Mouse (Mus musculus): ENCODE results near the gene Omt2b.
A peak's percentile ranks its signal among the peaks of the same experiment; 100 is the strongest.
"Not testable (repeated sequence)": the region's sequence is repeated elsewhere in the genome, so short reads cannot be mapped to it uniquely, and the experiment has no call there.

The Omt2b gene

DNA sequence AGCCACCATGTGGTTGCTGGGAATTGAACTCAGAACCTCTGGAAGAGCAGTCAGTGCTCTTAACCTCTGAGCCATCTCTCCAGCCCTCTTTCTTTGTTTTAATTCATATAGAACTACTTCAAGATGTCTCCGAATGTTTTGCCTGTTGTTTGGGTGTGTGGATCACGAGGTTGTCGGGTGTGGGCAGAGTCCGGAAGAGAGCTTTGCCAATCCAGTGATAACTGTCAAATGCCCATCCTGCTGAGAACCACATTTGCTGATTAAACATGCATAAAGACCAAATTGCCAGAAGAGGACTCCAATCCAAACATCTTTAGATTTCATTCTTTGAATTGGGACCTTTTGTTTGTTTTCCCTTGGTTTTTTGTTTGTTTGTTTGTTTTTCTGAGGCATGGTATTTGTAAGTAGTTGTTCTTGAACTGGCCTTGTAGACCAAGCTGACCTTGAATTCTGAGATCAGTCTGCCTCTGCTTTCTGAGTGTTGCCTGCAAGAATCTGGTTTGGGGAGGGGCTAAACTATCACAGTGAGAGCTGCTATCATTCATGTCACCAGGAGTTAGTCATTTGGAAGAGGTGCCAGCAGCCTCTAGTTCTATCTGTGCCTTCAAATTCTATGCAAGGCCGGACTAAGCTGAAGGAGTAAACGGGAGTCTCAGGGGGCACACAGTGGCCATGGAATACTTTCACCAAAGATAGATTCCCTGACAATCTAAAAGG is 24.3 kb downstream of the Omt2b start:
- no peak for DNase-seq (ENCODE audit: low spot score in 2 of 2)

DNA sequence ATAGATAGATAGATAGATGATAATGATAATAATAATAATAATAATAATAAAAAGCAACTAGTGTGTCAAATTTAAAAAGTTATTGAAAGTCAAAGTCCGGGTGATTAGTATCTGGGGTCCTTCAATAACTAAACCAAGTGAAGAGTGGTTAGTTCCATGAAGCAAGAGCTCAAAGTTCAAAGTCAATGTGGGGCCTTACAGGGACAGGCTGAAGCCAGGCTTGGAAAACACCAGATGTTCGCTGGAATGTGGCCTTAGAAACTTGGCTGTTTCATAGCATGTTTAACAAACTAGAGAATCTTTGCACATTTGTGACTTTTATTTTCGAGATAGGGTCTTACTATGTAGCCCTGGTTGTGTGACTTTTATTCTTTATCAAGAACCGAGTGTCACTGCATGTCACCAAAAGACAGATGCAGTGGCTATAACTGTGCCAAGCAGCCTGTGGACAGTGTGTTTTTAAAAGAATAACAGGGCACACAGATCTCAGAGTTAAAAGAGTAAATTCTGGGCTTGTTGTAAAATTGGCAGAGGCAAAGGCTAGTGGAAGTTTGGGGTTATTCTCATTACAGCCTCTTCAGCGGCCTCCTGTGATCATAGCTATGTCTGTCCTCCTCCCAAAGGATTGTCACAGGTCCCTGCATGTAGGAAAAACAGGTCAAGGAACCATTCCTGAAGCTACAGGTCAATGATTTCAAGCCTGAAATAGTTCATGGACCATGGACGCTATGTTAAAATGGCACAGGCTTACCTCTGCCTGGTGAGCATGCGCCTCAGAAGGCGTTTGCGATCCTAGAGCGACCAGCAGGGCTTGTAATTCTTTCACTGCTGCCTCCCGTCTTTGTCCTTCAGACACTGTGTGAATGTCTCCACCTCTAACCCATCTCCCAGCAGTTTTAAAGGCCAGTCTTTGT is 27.5 kb downstream of the Omt2b start:
- DNase-seq (ENCODE audit: low spot score in 2 of 2): no peak

DNA sequence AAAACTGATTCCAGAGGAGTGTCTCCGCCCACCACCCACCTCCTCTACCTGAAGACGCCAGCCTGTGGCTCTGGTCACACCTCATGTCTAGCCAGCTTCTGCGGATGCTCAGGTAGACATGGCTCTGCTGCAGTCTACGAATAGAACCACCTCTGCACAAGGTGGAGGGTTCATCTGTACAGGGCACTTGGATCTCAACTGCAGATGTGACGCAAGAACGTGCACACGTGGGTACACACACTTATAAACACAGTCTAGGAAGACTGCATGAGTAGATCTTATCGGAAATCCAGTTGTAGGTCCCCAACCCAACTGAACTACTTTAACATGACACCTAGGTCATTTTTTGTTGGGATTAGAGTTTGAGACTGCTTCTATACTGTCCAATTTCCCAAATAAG is 28.2 kb downstream of the Omt2b start, which contains the start of gene Gsta2:
Gene Gsta2 (minus strand): TSS at position 178 of the 400 bp plus-strand sequence.
- no peak for DNase-seq (ENCODE audit: low spot score in 2 of 2)

DNA sequence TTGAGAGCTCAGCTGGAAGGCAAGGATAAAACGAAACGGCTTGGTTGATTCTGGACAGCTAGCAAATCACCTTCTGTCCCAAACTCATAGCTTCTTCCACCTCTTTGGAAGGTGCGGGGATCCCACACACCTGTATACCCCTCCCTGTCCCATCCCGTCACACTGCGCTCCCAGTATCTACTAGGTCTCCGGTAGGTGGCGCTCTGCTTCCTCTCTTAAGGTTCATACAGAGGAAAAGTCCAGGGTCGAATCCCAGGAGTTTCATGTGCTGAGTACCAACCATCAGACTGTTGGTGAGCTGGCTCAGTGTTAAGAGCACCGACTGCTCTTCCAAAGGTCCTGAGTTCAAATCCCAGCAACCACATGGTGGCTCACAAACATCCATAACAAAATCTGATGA is 30.7 kb downstream of the Omt2b start:
- DNase-seq (ENCODE audit: low spot score in 2 of 2): peak; percentile 5 to 18

DNA sequence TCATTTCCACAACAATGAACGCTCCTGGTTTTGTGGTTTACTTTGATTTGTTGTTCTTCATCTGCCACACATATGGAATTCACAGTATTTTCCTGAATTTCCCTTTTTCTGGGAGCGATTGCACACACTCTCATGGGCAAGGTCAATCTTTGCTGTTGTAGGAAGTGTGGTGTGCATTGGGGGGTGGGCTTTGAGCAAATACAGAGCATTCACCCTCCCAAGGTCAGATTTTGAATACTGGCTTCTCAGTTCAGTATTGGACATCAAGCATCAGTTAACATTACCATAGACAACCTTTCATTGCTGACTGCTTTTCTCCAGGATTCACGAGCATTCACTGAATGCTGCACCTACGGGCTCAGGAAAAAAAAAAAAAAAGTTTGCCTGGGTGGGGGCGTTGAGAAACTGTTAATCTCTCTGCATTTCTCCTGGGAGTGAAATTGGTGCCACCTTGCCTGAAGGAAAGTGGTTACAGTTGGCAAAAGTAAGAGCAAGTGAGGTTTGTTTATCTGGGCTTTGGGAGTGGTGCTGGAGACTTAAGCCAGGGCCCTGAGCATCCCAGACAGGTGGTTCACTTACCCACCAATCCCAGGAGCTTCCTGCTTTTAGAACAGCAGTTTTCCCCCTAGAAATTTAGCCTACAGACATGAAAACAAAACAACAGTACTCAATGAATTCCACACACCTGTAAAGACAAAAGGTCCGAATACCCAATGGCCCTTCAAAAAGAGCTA is 32.5 kb downstream of the Omt2b start:
- DNase-seq (ENCODE audit: low spot score in 2 of 2): no peak

DNA sequence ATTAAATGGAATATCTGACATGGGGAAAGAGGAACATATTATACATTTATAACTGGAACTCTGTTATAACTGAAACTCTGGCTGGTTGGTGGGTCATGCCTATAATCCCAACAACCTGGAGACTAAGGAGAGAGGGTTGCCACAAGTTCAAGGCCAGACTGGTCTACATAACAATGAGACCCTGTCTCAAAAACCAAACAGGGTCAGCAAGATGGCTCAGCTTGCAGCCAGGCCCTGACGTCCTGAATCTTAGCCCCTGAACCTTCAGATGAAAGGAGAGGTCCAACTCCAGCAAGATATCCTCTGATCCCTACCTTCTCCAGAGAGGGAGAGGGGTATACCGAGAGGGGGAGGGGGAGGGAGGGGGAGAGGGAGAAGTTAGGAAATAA is 33.1 kb downstream of the Omt2b start:
- no peak for DNase-seq (ENCODE audit: low spot score in 2 of 2)

DNA sequence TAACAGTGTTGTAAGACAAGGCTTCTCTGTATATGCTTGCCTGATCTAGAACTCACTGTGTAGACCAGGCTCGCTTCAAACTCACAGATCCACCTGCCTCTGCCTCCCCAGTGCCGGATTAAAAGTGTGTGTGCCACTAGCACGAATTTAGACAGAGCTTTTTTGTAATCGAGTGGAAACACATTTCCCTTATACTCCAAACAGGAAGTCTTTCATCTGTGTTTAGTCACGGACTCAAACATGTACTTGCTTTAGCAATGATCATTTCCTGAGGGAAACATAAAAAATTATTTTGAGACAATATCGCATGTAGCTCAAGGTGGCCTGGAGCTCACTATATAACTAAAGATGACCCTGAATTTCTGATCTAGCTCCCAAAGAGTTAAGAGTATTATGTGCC is 36.0 kb downstream of the Omt2b start:
- no peak for DNase-seq (ENCODE audit: low spot score in 2 of 2)

DNA sequence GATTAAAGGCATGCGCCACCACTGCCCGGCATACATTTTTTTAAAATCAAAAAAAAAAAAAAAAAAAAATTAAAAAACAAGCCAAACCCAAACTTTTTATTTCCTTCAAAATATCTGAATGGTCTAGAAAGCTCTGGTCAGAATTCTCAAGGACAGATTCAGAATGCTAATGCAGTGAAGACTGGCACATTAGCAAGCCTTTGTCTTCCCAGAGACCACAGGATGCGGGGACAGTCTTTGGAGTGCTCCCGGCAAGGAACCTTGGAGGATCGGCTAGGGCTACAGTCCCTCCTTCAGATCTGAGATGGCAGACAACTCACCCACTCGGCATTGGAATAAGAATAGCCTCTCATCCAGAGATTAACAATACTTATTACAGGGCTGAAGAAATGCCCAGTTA is 37.3 kb downstream of the Omt2b start:
- no peak for DNase-seq (ENCODE audit: low spot score in 2 of 2)

DNA sequence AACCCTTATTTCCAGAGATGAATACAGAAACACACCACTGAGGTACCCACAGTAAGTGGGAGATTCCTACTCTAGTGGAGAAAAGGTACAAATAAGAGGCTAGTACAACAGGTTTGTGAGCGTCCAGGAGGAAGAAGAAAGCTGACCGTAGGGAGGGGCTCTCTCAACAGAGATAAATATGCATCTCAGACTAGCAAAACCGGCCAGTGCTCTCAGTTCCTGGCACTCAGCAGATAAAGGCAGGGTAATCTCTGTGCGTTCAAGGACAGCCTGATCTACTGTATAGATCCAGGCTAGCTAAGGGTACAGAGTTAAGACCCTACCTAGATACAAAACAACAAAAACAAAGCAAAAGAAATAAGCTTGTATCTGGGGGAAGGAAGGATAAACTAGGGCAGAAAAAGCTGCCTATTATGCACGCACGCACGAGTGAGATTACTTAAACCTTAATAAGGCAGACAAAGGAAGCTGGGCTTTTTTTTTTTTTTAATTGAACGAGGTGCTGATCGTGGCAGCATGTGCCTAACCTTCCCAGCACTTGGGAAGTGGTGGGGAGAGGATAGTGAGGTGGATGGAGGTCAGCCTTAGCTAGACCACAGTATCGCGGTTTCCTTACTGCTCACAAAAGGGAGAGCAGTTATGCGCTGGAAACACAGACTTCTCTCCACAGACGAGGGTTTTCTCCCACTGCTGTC is 38.6 kb downstream of the Omt2b start:
- no peak for DNase-seq (ENCODE audit: low spot score in 2 of 2)

DNA sequence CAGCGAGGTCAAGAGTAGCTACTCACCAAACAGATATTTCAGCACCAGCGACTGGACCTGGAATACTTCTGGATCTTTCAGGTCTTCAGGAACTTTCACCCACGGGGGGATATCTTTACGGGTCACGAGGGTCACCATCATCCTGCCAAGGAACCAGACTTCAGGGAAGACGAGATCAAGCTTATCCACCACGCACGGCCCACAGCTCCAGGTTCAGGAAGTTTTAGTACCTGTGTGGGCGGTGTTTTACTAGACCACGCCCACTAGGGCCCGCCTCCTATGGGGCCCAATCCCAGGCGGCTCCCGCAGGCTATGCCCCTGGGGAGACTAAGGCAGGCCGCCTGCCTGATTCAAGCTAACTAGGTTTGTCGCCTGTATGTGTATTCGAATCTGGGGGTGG is 40.6 kb downstream of the Omt2b start, which contains the start of gene Dppa5a:
Gene Dppa5a (minus strand): TSS at position 219 of the 400 bp plus-strand sequence.
- DNase-seq (ENCODE audit: low spot score in 2 of 2): not testable (repeated sequence)

DNA sequence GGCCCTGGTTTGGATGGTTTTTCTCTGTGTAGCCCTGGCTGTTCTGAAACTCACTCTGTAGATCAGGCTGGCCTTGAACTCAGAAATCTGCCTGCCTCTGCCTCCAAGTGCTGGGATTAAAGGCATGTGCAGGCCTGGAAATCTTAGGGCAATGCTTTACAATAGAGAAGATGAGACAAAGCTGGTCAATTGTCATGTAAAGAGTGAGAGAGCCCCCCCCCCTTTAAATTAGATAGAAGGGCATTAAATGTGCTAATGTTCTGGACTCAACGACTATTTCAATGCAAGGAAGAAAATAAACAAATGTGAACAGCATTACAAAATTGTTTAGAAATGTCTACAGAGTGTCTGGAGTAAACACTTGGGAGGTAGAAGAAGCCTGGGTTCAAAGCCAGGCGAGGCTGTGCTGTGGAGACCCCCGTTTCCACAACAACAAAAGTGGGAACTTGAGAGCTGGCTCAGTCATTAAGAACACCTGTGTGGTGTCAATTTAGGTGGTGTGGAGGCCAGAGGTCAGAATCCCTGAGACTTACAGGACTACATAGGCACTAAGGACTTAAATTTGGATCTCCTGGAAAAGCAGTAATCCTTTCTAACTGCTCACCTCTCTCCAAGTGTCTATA is 41.4 kb downstream of the Omt2b start:
- DNase-seq (ENCODE audit: low spot score in 2 of 2): no peak

DNA sequence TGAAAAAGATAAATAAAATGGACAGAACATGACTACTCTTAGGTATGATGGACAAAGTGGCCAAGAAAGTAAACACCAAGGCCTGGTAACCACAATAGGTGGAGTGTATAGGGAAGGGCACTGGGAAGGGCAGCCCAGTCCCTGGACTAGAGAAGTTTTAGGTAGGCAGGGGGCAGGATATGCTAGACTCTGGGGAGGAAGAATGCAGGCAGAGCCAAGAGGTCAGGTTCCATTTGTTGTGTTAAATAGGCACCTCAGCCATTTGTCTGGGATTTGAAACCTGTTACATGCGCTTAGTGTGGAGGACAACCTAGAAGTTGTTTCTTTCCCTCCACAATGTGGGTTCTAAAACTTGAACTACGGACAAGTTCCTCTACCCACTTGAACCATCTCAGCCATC is 42.0 kb downstream of the Omt2b start:
- DNase-seq (ENCODE audit: low spot score in 2 of 2): no peak

DNA sequence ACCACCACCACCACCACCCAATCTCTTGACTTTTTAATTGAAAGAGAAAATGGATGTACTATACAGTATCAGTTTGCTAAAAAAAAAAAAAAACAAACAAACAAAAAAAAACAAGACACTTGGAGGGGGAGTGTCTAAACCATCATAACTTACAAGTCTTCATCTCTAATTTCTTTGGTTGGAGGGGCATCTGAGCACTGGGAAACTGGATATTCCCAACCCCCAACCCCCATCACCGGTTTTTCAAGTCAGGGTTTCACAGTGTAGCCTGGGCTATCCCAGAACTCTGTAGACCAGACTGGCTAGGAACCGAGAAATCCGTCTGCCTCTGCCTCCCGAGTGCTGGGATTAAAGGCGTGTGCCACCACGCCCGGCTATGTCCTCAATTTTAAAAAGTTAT is 42.4 kb downstream of the Omt2b start:
- DNase-seq (ENCODE audit: low spot score in 2 of 2): no peak

DNA sequence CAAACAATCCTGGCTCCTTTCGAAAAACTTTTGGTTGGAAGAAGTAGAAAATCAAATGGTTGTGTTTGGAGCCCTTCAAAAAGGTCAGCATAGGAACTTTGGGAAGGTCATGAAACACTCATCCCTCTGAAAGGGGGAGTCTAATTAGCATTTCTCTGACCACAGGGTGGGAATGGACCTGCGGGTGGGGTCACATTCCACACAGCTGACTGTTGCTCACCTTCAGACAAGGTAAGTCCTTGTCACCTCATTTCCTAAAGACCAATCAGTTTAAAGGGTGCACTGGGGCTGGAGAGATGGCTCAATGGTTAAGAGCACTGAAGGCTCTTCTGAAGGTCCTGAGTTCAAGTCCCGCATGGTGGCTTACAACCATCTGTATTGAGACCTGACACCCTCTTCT is 44.1 kb downstream of the Omt2b start:
- DNase-seq (ENCODE audit: low spot score in 2 of 2): no peak

DNA sequence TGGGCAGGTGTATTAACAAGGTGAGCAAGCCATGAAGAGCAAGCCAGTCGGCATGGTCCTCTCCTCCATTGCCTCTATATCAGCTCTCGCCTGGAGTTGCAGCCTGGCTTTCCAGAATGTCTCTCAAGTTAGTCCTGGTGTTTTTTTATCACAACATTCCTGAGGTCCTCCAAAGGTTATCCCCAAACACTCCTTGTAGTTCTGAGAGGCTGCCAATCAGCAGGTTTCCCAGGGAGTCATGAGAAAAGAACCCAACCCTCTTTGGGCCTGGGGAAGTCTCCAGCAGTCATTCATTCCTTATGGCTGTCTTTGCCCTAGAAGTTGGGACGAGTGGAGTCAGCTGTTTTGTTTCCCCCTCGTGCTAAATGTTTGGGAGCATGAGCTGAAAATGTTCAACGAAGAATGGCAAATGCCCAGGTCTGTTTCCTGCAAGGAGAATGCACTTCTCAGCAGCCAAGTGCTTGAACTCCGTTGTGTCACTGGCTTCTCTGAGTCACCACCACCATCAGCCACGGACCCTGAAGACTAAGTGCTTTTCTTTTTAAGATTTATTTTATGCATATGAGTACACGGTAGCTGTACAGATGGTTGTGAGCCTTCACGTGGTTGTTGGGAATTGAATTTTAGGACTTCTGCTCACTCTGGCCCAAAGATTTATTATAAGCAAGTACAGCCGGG is 45.6 kb downstream of the Omt2b start:
- DNase-seq (ENCODE audit: low spot score in 2 of 2): no peak

DNA sequence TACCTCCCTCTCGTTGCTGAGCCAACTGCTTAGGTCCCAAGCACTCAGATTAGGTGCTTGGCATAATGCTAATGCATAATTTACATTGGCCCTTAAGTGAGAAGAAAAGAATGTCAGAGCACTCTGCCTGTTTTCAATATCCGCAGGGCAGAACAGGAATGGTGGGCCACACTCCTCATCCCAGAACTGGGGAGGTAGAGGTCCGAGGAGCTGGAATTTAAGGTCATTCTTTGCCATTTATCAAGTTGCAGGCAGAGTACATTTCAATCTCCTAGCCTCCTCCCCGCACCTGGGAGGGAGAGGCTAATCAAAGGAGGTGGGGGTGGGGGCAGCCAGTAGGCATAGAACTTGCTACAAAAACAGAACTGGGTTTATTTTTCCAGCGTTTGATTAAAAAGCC is 47.0 kb downstream of the Omt2b start:
- no peak for DNase-seq (ENCODE audit: low spot score in 2 of 2)

DNA sequence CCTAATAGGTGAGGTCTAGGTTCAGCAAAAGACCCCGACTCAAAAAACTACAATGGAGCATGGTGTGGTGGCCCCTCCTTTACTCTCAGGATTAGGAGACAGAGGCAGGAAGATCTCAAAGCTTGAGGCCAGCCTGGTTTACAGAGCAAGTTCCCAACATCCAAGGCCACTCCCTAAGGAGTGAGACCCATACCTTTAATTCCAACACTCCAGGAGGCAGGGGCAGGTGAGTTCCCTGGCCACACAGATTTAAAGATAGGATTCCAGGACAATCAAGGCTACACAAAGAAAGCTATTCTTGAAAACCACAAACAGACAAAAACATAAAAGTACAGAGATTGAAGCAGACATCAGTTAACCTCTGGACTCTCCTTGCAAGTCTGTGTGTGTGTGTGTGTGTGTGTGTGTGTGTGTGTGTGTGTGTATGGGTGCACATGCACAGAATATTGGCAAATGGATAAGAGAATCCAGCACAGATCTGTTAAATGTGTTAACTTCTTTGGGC is 47.5 kb downstream of the Omt2b start:
- DNase-seq (ENCODE audit: low spot score in 2 of 2): no peak

DNA sequence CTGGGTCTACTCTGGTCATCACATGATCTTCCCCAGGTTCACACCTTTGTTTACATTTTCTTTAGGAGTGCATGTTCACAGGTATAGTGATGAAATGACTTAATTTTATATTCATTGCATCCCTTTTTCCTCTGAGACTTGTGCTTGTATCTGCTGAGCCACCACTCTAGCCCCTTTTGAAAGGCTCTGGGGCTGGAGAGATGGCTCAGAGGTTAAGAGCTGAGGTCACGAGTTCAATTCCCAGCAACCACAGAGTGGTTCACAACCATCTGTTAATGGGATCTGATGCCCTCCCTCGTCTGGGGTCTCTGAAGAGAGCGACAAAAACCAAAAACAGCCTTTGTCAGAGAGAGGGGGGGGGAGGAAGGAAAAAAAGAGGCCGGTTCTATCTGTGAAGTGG is 48.1 kb downstream of the Omt2b start:
- no peak for DNase-seq (ENCODE audit: low spot score in 2 of 2)

DNA sequence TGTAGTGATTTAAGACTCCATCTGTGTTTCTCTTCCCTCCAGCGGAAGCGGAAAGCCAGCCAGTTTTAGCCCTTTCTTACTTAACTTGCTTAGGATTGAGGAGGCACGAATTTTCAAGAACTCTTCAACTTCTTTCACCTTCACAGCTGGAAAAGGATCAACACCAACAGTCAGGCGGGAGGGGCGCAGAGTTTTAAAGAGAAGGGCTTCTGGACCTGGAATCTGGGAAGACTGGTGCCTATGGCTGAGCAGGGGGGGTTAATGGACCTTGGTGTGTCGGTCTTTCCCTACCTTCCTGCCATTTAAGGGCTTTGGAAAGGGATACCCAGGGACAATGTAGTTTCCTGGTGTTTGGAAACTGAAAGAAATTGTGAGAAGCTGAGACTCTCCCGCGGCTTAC is 50.2 kb downstream of the Omt2b start:
- no peak for DNase-seq (ENCODE audit: low spot score in 2 of 2)

DNA sequence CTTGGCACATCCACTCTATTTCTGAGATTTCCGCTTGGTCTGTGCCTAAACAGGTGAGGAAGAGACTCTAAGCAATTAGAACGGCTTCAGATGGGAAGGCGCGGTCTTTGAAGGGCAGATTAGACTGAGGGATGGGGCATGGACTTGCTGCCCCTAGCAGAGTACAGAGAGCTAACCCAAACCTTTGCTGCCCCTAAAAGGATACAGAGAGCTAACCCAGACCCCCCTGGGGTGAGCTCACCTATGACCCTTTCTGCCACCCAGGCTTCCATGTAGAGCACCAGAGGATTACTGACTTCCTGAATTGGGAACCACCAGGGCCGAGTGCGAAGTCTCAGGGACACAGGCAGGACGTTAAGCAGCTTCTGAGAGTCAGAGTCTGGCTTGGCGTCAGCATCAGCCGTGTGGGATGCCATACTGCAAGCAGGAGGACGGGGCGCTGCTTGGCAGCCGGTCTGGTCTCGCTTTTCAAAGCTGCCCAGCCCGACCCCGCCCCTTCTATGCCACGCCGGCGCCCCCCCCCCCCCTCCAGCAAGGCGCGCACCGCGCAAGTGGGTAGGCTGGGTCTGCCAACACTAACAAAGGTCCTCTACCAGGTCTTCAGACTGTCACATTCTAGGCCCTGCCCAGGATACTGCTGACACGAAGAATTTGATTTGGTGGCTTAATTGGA is 50.9 kb downstream of the Omt2b start, which contains the start of gene Ooep:
Gene Ooep (minus strand): TSS at position 613 of the 673 bp plus-strand sequence.
- DNase-seq (ENCODE audit: low spot score in 2 of 2): peak; percentile 3

Measured in right cerebral cortex, postnatal 36 days (tissue).